Mouse (Mus musculus) testis, adult 10 weeks (tissue): Measurements from ENCODE around the gene Vmn2r17. TPM values are rescaled to one million over a fixed set of nuclear protein-coding genes. Genes with fewer than 3 reads are reported as not detected.

ENCODE experiments used
- polyA plus RNA-seq: library from polyadenylated mRNA; stranded (reverse); fragments of 350-450 nt; fragmentation: Illumina TruSeq; extraction: RNeasy Lipid Tissue Mini Kit (QIAGEN cat#74804); gene quantifications from one replicate; pipeline ENCODE4 v1.2.3, GENCODE M21; 2014; ENCODE audit warnings: low read depth, low replicate concordance

The Vmn2r17 gene
- polyA plus RNA-seq = 0.03 TPM

DNA sequence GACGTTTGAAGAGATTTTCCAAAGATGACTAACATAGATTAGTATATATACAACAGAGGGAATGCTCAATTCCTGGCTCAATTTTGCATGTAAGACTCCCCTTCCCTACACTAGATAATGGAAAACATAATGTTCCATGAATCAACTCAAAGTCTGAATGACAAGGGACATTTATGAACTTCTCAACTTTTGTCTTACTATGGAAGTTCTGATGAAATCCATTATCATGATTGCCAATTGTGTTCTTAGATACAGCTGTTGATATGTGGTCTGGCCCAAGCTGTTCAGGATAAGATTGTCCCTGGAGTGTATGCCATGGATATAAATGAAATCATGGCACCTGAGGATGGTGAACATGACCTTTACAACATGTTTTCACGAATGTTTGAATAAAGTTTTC is at the start of gene Vmn2r17:
Vmn2r17 (plus strand) TSS at position 301 of the 400 bp plus-strand sequence.

Other genes starting within 250 kb of the Vmn2r17 start
- not detected for gene Vmn2r13, start 227.5 kb upstream of the Vmn2r17 start, polyA plus RNA-seq
- gene Vmn2r14, start 195.0 kb upstream of the Vmn2r17 start, polyA plus RNA-seq = not detected
- gene Vmn2r15, start 122.0 kb upstream of the Vmn2r17 start, polyA plus RNA-seq = not detected
- gene Vmn2r16, start 89.5 kb upstream of the Vmn2r17 start, polyA plus RNA-seq = 0.03 TPM
- 1.4 TPM for gene Crlf2, start 139.3 kb downstream of the Vmn2r17 start, polyA plus RNA-seq